Mouse (Mus musculus): ENCODE measurements around the gene Nphp1. TPM values are rescaled to one million over a fixed set of nuclear protein-coding genes. Genes with fewer than 3 reads are reported as not detected.

Gene Nphp1
- polyA plus RNA-seq, 1 experiment from 2014 or later = 19.3 TPM

DNA sequence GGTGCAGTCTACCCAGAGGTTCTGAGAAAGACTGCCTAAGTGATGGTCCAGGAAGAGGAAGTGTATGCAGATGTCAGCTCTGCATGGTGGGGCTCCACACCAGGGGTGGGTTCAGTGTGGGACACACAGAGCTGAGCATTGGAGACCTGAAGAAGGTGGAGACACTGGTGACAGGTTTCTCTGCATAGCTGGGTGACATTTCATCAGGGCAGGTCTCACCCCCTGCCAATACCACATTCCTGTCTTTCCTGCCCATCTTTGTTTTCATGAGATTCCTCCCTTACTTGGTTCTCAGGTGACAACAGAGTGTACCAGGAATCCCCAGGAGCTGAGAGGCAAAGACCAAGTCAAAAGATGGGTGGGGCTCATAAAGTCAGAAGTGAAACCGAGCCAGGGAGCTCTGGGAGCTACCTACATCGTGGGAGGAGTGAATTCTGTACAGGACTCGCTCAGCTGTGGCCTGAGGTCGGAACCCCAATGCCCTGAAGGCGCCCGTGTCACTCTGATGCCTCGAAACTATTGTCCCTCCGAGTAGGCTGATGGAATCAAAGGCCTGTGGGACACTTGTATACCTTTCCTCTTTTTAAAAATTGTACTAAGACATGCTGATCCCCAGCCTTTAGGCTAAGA lies 69.7 kb downstream of the Nphp1 start:
- no peak for ATAC-seq (replicated peaks)
- 71% methylated on average over 8 of the region's 8 CpGs for WGBS

GRCm38 (mm10) chr2:127714726-127715125 lies 74.0 kb downstream of the Nphp1 start:
- Histone ChIP-seq H3K4me1 (no peaks in the 10 kb centered on the region), H3K9ac (replicated peaks) (no peak overlapping the region), H3K27me3 (no peaks in the 10 kb centered on the region), H3K9me3 (no peaks in the 10 kb centered on the region), H3K36me3 (no peaks in the 10 kb centered on the region), H3K4me3 (no peak overlapping the region), H3K4me2 (replicated peaks) (no peak overlapping the region), H3K27ac (replicated peaks) (no peak overlapping the region)
- ATAC-seq (replicated peaks) = no peak
- WGBS = 51% methylated on average over 3 of the region's 3 CpGs

More for the DNA sequence above, 69.7 kb downstream of the Nphp1 start:
- H3K4me1 ChIP-seq = no peaks in the 10 kb centered on the region
- no peak overlapping the region for H3K4me3 ChIP-seq
- H3K27me3 ChIP-seq = no peaks in the 10 kb centered on the region
- no peak overlapping the region for H3K9ac ChIP-seq (replicated peaks)
- H3K36me3 ChIP-seq = no peaks in the 10 kb centered on the region
- H3K27ac ChIP-seq (replicated peaks) = no peak overlapping the region
- no peaks in the 10 kb centered on the region for H3K9me3 ChIP-seq
- no peak overlapping the region for H3K4me2 ChIP-seq (replicated peaks)

GRCm38 (mm10) chr2:127708792-127709191 lies 79.9 kb downstream of the Nphp1 start:
- WGBS = 81% methylated on average over 3 of the region's 3 CpGs
- H3K9ac ChIP-seq (replicated peaks) = no peak overlapping the region
- no peaks in the 10 kb centered on the region for H3K4me1 ChIP-seq
- H3K4me3 ChIP-seq = no peak overlapping the region
- no peak overlapping the region for H3K27ac ChIP-seq (replicated peaks)
- no peaks in the 10 kb centered on the region for H3K36me3 ChIP-seq
- H3K27me3 ChIP-seq = no peaks in the 10 kb centered on the region
- no peak for ATAC-seq (replicated peaks)
- no peaks in the 10 kb centered on the region for H3K9me3 ChIP-seq
- no peak overlapping the region for H3K4me2 ChIP-seq (replicated peaks)

- H3K4me2 ChIP-seq (replicated peaks) = no peak overlapping the region
- ATAC-seq (replicated peaks) = no peak
- H3K9me3 ChIP-seq = no peaks in the 10 kb centered on the region
- no peaks in the 10 kb centered on the region for H3K36me3 ChIP-seq
- no peak overlapping the region for H3K27ac ChIP-seq (replicated peaks)
- no peaks in the 10 kb centered on the region for H3K27me3 ChIP-seq
- whole genome bisulfite sequencing = 45% methylated on average over 3 of the region's 3 CpGs
- H3K9ac ChIP-seq (replicated peaks) = no peak overlapping the region
- H3K4me1 ChIP-seq = no peaks in the 10 kb centered on the region
- no peak overlapping the region for H3K4me3 ChIP-seq
These were observed 80.6 kb downstream of the Nphp1 start for GRCm38 (mm10) chr2:127708060-127708459.

GRCm38 (mm10) chr2:127705267-127705666 lies 83.4 kb downstream of the Nphp1 start:
- no peaks in the 10 kb centered on the region for H3K4me1 ChIP-seq
- no peak overlapping the region for H3K9ac ChIP-seq (replicated peaks)
- H3K36me3 ChIP-seq = no peaks in the 10 kb centered on the region
- H3K27ac ChIP-seq (replicated peaks) = no peak overlapping the region
- H3K9me3 ChIP-seq = no peaks in the 10 kb centered on the region
- 80% methylated on average over 6 of the region's 6 CpGs for WGBS
- no peak for ATAC-seq (replicated peaks)
- H3K4me2 ChIP-seq (replicated peaks) = no peak overlapping the region
- no peaks in the 10 kb centered on the region for H3K27me3 ChIP-seq
- H3K4me3 ChIP-seq = no peak overlapping the region

Other genes starting within 250 kb of the Nphp1 start
- gene Prom2, start 247.4 kb downstream of the Nphp1 start, polyA plus RNA-seq (2015; fragmentation: Nextera tagmentation; extraction: Ambion mirVana) = not detected in 2 replicates
- 10.3 and 11.0 TPM in 2 replicates for gene Zfp661, start 201.8 kb downstream of the Nphp1 start, polyA plus RNA-seq (2015; fragmentation: Nextera tagmentation; extraction: Ambion mirVana)
- gene Mrps5, start 201.7 kb downstream of the Nphp1 start, polyA plus RNA-seq (2015; fragmentation: Nextera tagmentation; extraction: Ambion mirVana) = 181 and 189 TPM in 2 replicates
- 1.0 and 1.4 TPM in 2 replicates for gene Mal, start 132.2 kb downstream of the Nphp1 start, polyA plus RNA-seq (2015; fragmentation: Nextera tagmentation; extraction: Ambion mirVana)
- gene Mall, start 59.0 kb downstream of the Nphp1 start, polyA plus RNA-seq (2015; fragmentation: Nextera tagmentation; extraction: Ambion mirVana) = 0.68 and 0.70 TPM in 2 replicates
- gene Mtln, start 3.6 kb upstream of the Nphp1 start, polyA plus RNA-seq (2015; fragmentation: Nextera tagmentation; extraction: Ambion mirVana) = 31.8 and 36.1 TPM in 2 replicates
- 23.6 and 27.3 TPM in 2 replicates for gene Bub1, start 43.0 kb upstream of the Nphp1 start, polyA plus RNA-seq (2015; fragmentation: Nextera tagmentation; extraction: Ambion mirVana)
- gene Acoxl, start 50.0 kb upstream of the Nphp1 start, polyA plus RNA-seq (2015; fragmentation: Nextera tagmentation; extraction: Ambion mirVana) = 0.14 TPM in 1 of 2 replicates, not detected in the other